Mouse (Mus musculus): ENCODE data around the gene Adamts20.
"Not testable (repeated sequence)": the region's sequence is repeated elsewhere in the genome, so short reads cannot be mapped to it uniquely, and the experiment has no call there.

Gene Adamts20

GRCm38 (mm10) chr15:94443025-94443424 is 22.2 kb downstream of the Adamts20 start:
- no peak for DNase-seq

GRCm38 (mm10) chr15:94435532-94435931 is 29.7 kb downstream of the Adamts20 start:
- no peak for DNase-seq

GRCm38 (mm10) chr15:94430681-94431405 is 34.4 kb downstream of the Adamts20 start:
- no peak for DNase-seq

GRCm38 (mm10) chr15:94428726-94429125 is 36.5 kb downstream of the Adamts20 start:
- DNase-seq = no peak

- DNase-seq = no peak
These were observed 37.6 kb downstream of the Adamts20 start for GRCm38 (mm10) chr15:94427482-94428214.

- no peak for DNase-seq
These were observed 44.7 kb downstream of the Adamts20 start for GRCm38 (mm10) chr15:94420526-94420925.

GRCm38 (mm10) chr15:94419167-94419566 is 46.1 kb downstream of the Adamts20 start:
- DNase-seq = no peak

GRCm38 (mm10) chr15:94418427-94418826 is 46.8 kb downstream of the Adamts20 start:
- no peak for DNase-seq

GRCm38 (mm10) chr15:94417216-94418155 is 47.7 kb downstream of the Adamts20 start:
- DNase-seq = no peak

GRCm38 (mm10) chr15:94409832-94410231 is 55.4 kb downstream of the Adamts20 start:
- DNase-seq = no peak

- no peak for DNase-seq
These were observed 58.9 kb downstream of the Adamts20 start for GRCm38 (mm10) chr15:94406364-94406763.

GRCm38 (mm10) chr15:94404071-94404545 is 61.1 kb downstream of the Adamts20 start:
- peak in 1 of 2 experiments; percentile 22 for DNase-seq

GRCm38 (mm10) chr15:94403461-94404070 is 61.7 kb downstream of the Adamts20 start:
- DNase-seq = no peak

- no peak for DNase-seq
These were observed 62.2 kb downstream of the Adamts20 start for GRCm38 (mm10) chr15:94403018-94403417.

- DNase-seq = no peak
These were observed 72.5 kb downstream of the Adamts20 start for GRCm38 (mm10) chr15:94392737-94393136.

GRCm38 (mm10) chr15:94390127-94390526 is 75.1 kb downstream of the Adamts20 start:
- DNase-seq = not testable (repeated sequence)

- DNase-seq = no peak
These were observed 85.8 kb downstream of the Adamts20 start for GRCm38 (mm10) chr15:94379425-94379824.

- DNase-seq = no peak
These were observed 92.7 kb downstream of the Adamts20 start for GRCm38 (mm10) chr15:94372548-94372947.

- DNase-seq = no peak
These were observed 116.2 kb downstream of the Adamts20 start for GRCm38 (mm10) chr15:94349052-94349451.

GRCm38 (mm10) chr15:94344317-94344716 is 120.9 kb downstream of the Adamts20 start:
- no peak for DNase-seq

GRCm38 (mm10) chr15:94342365-94342764 is 122.9 kb downstream of the Adamts20 start:
- peak; percentile 32 to 61 for DNase-seq

GRCm38 (mm10) chr15:94339011-94339410 is 126.2 kb downstream of the Adamts20 start:
- no peak for DNase-seq
